Mouse (Mus musculus) stomach, postnatal 0 days (tissue): ENCODE results near the gene Zcchc18. TPM values are rescaled to one million over a fixed set of nuclear protein-coding genes. Genes with fewer than 3 reads are reported as not detected.

Experiments
- ATAC-seq: fragments of 200-750 bp; cut with Nextera tagmentation; 2 replicates; pipeline ENCODE4 v1.8.0; 2017; ENCODE audit not compliant: low FRiP score, low TSS enrichment
- DNase-seq: peaks from one replicate; pipeline ENCODE4 v3.0.0-alpha.2; 2016; ENCODE audit warnings: low spot score
- H3K27ac ChIP-seq: fragments of 300-500 bp; sonication (generic); replicated peaks from 2 replicates; pipeline ENCODE4 v1.5.1; 2014; ENCODE audit warnings: mild to moderate bottlenecking, control low read depth
- H3K27me3 ChIP-seq: fragments of 300-500 bp; sonication (generic); 2 replicates; pipeline ENCODE4 v1.6.1; 2014; ENCODE audit warnings: low read length; ENCODE audit not compliant: control insufficient read depth, insufficient read depth
- H3K36me3 ChIP-seq: fragments of 300-500 bp; sonication (generic); 2 replicates; pipeline ENCODE4 v1.6.1; 2014; ENCODE audit warnings: low read length, mixed read lengths; ENCODE audit not compliant: control insufficient read depth, insufficient read depth
- H3K4me1 ChIP-seq: fragments of 300-500 bp; sonication (generic); replicated peaks from 2 replicates; pipeline ENCODE4 v1.6.1; 2014; ENCODE audit warnings: antibody characterized with exemption; ENCODE audit not compliant: control insufficient read depth, insufficient read depth
- H3K4me2 ChIP-seq: fragments of 300-500 bp; sonication (generic); replicated peaks from 2 replicates; pipeline ENCODE4 v1.6.1; 2014; ENCODE audit warnings: low read depth, mild to moderate bottlenecking, control low read depth, moderate library complexity
- H3K4me3 ChIP-seq: fragments of 300-500 bp; sonication (generic); 2 replicates; pipeline ENCODE4 v1.5.1; 2014; ENCODE audit warnings: low read depth, low read length, control low read depth
- H3K9ac ChIP-seq: fragments of 300-500 bp; sonication (generic); 2 replicates; pipeline ENCODE4 v1.6.1; 2014; ENCODE audit warnings: mild to moderate bottlenecking, low read length, control low read depth, mixed read lengths
- H3K9me3 ChIP-seq: fragments of 300-500 bp; sonication (generic); 2 replicates; pipeline ENCODE4 v1.6.1; 2016; ENCODE audit warnings: low read length; ENCODE audit not compliant: control insufficient read depth
- CTCF ChIP-seq: IDR thresholded peaks from 2 replicates; pipeline ENCODE4 v1.5.1; 2016; ENCODE audit warnings: antibody characterized with exemption, low read depth, mild to moderate bottlenecking, moderate library complexity
- EP300 ChIP-seq: optimal IDR thresholded peaks from 2 replicates; pipeline ENCODE3; 2016; ENCODE audit warnings: antibody characterized with exemption
- WGBS: fragments of 180-500 bp; shearing (Covaris S2); extraction: QIAGEN DNeasy Blood & Tissue Kit; methylation state at CpG from one replicate; pipeline ENCODE4 v1.1.7; 2014; 5-methylcytosine and 5-hydroxymethylcytosine counted together
- polyA plus RNA-seq: library from polyadenylated mRNA; unstranded; fragments of >200 nt; fragmentation: Nextera tagmentation; extraction: Ambion mirVana; gene quantifications from 2 replicates; pipeline ENCODE4 v1.2.1, GENCODE M21; 2015

Zcchc18 gene
- polyA plus RNA-seq, 1 experiment from 2014 or later, result 7.4 TPM

- ATAC-seq, result no peak
Measured at GRCm38 (mm10) chrX:136978616-136979015, 14.3 kb upstream of the Zcchc18 start.

DNA sequence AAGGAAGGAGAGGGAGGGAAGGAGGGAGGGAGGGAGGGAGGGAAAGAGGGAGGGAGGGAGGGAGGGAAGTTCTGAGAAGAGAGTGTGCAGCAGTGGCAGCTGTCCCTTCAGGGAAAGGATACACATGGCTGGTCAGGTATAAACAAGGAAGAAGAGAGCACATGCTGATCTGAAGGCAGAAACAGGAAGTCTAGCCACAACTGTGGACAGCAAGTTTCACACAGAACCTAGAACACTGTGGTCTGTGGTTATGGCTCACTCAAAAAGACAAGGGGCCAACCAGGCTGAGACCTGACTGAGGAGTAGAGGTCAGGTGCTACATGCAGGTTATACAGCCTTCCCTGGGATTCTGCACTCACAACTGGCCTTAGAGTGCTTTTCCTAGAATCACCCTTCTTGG is 6.9 kb upstream of the Zcchc18 start:
- DNase-seq (no peak), ATAC-seq (no peak)
- no peaks in the 10 kb centered on the region for H3K36me3 ChIP-seq
- H3K9me3 ChIP-seq, result no peaks in the 10 kb centered on the region
- H3K4me2 ChIP-seq, result no peak overlapping the region
- H3K9ac ChIP-seq, result no peak overlapping the region
- H3K4me1 ChIP-seq, result no peaks in the 10 kb centered on the region
- TF ChIP-seq CTCF, result no peak
- no peak for TF ChIP-seq EP300
- H3K27me3 ChIP-seq, result no peaks in the 10 kb centered on the region
- H3K27ac ChIP-seq, result no peak overlapping the region
- H3K4me3 ChIP-seq, result no peak overlapping the region

More at GRCm38 (mm10) chrX:136978616-136979015, 14.3 kb upstream of the Zcchc18 start:
- TF ChIP-seq EP300 (no peak), CTCF (peak; percentile 67)
- no peak overlapping the region for H3K27ac ChIP-seq
- no peaks in the 10 kb centered on the region for H3K9me3 ChIP-seq
- H3K36me3 ChIP-seq, result no peaks in the 10 kb centered on the region
- no peak overlapping the region for H3K9ac ChIP-seq
- no peak for DNase-seq
- H3K4me1 ChIP-seq, result no peaks in the 10 kb centered on the region
- H3K27me3 ChIP-seq, result no peaks in the 10 kb centered on the region
- H3K4me2 ChIP-seq, result no peak overlapping the region
- no peak overlapping the region for H3K4me3 ChIP-seq

DNA sequence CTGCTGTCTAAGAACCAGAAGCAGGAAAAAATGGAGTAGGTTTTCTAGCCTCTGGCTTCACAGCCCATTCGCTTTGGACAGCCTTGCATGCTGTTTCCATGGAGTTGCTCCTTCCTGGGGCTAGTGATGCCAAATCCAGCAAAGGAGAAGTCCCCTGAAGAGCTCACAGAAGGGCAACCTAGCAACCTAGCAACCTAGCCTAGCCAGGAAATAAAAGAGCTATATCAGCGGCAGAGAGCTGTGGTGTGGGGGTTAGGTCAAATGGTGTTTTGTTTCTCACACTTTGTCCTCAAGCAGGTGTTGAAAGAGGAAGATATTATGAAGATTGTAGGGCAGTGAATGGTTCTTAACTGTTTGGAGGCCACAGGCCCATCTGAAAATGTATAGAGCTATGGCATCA is 1.7 kb upstream of the Zcchc18 start:
- no peak for TF ChIP-seq CTCF
- TF ChIP-seq EP300, result no peak
- no peak overlapping the region for H3K4me2 ChIP-seq
- ATAC-seq, result no peak
- WGBS, result 65% methylated on average over 2 of the region's 2 CpGs
- H3K27me3 ChIP-seq, result no peaks in the 10 kb centered on the region
- no peaks in the 10 kb centered on the region for H3K4me1 ChIP-seq
- no peaks in the 10 kb centered on the region for H3K9me3 ChIP-seq
- no peak overlapping the region for H3K9ac ChIP-seq
- no peaks in the 10 kb centered on the region for H3K36me3 ChIP-seq
- H3K4me3 ChIP-seq, result no peak overlapping the region
- no peak overlapping the region for H3K27ac ChIP-seq
- no peak for DNase-seq

DNA sequence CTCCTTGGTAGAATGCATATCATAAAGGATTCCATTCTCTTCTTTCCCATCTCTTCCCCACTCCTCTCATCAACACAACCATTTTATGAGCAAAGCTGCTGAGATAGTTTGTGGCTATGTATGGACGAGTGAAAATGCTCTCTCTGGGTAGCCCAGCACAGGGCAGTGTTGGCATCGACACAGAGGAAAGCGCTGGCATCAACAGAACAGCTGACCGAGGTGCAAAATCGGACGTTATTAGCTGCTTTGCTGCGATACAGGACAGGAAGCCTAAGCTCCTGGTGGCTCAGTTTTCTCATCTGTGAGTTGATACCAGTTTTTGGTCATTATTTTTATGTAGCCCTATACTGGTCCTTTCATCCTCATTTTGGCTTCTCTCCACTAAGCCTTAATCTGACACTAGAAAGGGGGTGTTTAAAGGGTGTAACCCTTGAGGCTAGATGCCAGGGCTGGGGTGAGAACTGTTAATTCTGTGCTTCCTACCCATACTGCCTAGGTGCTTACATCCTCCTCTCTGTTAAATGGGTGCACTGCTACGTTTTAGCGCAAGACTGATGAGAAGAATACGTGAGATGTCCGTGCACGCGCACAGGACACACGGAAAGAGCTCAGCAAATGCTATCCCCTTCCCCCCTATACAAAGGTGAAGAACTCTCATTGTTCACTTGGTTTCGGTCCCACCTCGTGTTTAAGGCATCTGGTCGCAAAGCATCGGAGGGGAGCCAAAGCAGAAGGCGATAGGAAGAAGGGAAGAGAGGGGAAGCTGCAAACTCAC is 577 bp upstream of the Zcchc18 start:
- Histone ChIP-seq H3K4me2 (peak overlapping the region; percentile 54), H3K36me3 (no peaks in the 10 kb centered on the region), H3K4me3 (peak overlapping the region; percentile 31), H3K4me1 (no peaks in the 10 kb centered on the region), H3K9ac (0 out of 2 replicates have a peak overlapping the region, but pooled peaks have one; percentile 13), H3K27me3 (no peaks in the 10 kb centered on the region), H3K9me3 (no peaks in the 10 kb centered on the region), H3K27ac (no peak overlapping the region)
- no peak for TF ChIP-seq EP300
- no peak for TF ChIP-seq CTCF
- 17% methylated on average over 19 of the region's 19 CpGs for WGBS
- ATAC-seq, result no peak
- no peak for DNase-seq

DNA sequence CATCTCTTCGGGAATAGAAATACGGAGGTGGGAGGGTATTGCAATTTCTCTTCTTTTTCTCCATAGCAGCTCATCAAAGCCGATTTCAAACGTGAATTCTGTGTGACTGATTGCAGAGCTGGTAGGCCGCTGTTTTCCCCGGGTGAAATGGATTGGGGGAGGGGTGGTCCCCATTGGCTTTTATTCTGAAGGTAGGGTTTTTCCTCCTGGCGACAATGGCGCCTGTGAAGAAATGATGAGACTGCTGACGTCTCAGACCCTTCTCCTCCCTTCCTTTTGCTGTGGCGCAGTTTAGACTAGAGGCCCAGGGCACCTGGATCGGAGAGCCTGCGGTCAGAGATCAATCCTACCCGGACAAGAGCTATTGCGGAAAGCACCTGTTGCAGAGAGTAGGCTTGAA is 686 bp downstream of the Zcchc18 start:
- Histone ChIP-seq H3K27me3 (no peaks in the 10 kb centered on the region), H3K4me3 (no peak overlapping the region), H3K36me3 (no peaks in the 10 kb centered on the region), H3K9me3 (no peaks in the 10 kb centered on the region), H3K4me2 (0 out of 2 replicates have a peak overlapping the region, but pooled peaks have one; percentile 54), H3K9ac (no peak overlapping the region), H3K27ac (no peak overlapping the region), H3K4me1 (no peaks in the 10 kb centered on the region)
- no peak for DNase-seq
- WGBS, result 31% methylated on average over 14 of the region's 14 CpGs
- TF ChIP-seq EP300 (no peak), CTCF (no peak)
- ATAC-seq, result no peak

GRCm38 (mm10) chrX:136996256-136996655 is 3.3 kb downstream of the Zcchc18 start:
- H3K4me3 ChIP-seq, result no peak overlapping the region
- H3K9me3 ChIP-seq, result no peaks in the 10 kb centered on the region
- H3K4me2 ChIP-seq, result no peak overlapping the region
- no peak for DNase-seq
- H3K4me1 ChIP-seq, result no peaks in the 10 kb centered on the region
- no peaks in the 10 kb centered on the region for H3K27me3 ChIP-seq
- TF ChIP-seq EP300 (no peak), CTCF (no peak)
- no peak overlapping the region for H3K27ac ChIP-seq
- ATAC-seq, result no peak
- no peaks in the 10 kb centered on the region for H3K36me3 ChIP-seq
- no peak overlapping the region for H3K9ac ChIP-seq
- 68% methylated on average over 2 of the region's 2 CpGs for WGBS
